Mouse (Mus musculus): ENCODE measurements at regions not wholly inside any gene's neighbourhood (a gene's known extent, or its start where the extent isn't known, plus 50 kb on each side); places are given as distances from the start of the nearest gene placed in this dataset.

- Histone ChIP-seq H3K4me1 (ENCODE audit: control insufficient read depth) (no peaks in the 10 kb centered on the region), H3K9me3 (ENCODE audit: control insufficient read depth, low read length) (no peaks in the 10 kb centered on the region), H3K27me3 (ENCODE audit: control insufficient read depth) (no peaks in the 10 kb centered on the region), H3K4me3 (replicated peaks) (no peak overlapping the region), H3K36me3 (ENCODE audit: control insufficient read depth) (no peaks in the 10 kb centered on the region)
- TF ChIP-seq GATA1 (IDR thresholded peaks at IDR 0.05; ENCODE audit: low read length) = no peak
- TF ChIP-seq TAL1 (IDR thresholded peaks at IDR 0.05; ENCODE audit: low read length) = no peak
These were observed 105.4 kb upstream of the Krr1 start for GRCm38 (mm10) chr10:111867102-111867501.

GRCm38 (mm10) chr10:111867538-111867937 is 104.9 kb upstream of the Krr1 start:
- no peak overlapping the region for H3K4me3 ChIP-seq (replicated peaks)
- H3K27me3 ChIP-seq (ENCODE audit: control insufficient read depth) = no peaks in the 10 kb centered on the region
- H3K4me1 ChIP-seq (ENCODE audit: control insufficient read depth) = no peaks in the 10 kb centered on the region
- TF ChIP-seq TAL1 (IDR thresholded peaks at IDR 0.05; ENCODE audit: low read length) (no peak), GATA1 (IDR thresholded peaks at IDR 0.05; ENCODE audit: low read length) (no peak)
- H3K36me3 ChIP-seq (ENCODE audit: control insufficient read depth) = no peaks in the 10 kb centered on the region
- H3K9me3 ChIP-seq (ENCODE audit: control insufficient read depth, low read length) = no peaks in the 10 kb centered on the region

- H3K4me1 ChIP-seq (ENCODE audit: control insufficient read depth) = no peaks in the 10 kb centered on the region
- TF ChIP-seq GATA1 (IDR thresholded peaks at IDR 0.05; ENCODE audit: low read length) (no peak), TAL1 (IDR thresholded peaks at IDR 0.05; ENCODE audit: low read length) (no peak)
- no peaks in the 10 kb centered on the region for H3K27me3 ChIP-seq (ENCODE audit: control insufficient read depth)
- H3K4me3 ChIP-seq (replicated peaks) = no peak overlapping the region
- H3K9me3 ChIP-seq (ENCODE audit: control insufficient read depth, low read length) = no peaks in the 10 kb centered on the region
- H3K36me3 ChIP-seq (ENCODE audit: control insufficient read depth) = no peaks in the 10 kb centered on the region
These were observed 92.1 kb upstream of the Krr1 start for GRCm38 (mm10) chr10:111880354-111880753.

- H3K27me3 ChIP-seq (ENCODE audit: control insufficient read depth) = no peaks in the 10 kb centered on the region
- H3K4me1 ChIP-seq (ENCODE audit: control insufficient read depth) = no peaks in the 10 kb centered on the region
- no peaks in the 10 kb centered on the region for H3K36me3 ChIP-seq (ENCODE audit: control insufficient read depth)
- H3K9me3 ChIP-seq (ENCODE audit: control insufficient read depth, low read length) = no peaks in the 10 kb centered on the region
- TF ChIP-seq TAL1 (IDR thresholded peaks at IDR 0.05; ENCODE audit: low read length) (no peak), GATA1 (IDR thresholded peaks at IDR 0.05; ENCODE audit: low read length) (no peak)
- no peak overlapping the region for H3K4me3 ChIP-seq (replicated peaks)
These were observed 90.9 kb upstream of the Krr1 start for GRCm38 (mm10) chr10:111881339-111882211.

DNA sequence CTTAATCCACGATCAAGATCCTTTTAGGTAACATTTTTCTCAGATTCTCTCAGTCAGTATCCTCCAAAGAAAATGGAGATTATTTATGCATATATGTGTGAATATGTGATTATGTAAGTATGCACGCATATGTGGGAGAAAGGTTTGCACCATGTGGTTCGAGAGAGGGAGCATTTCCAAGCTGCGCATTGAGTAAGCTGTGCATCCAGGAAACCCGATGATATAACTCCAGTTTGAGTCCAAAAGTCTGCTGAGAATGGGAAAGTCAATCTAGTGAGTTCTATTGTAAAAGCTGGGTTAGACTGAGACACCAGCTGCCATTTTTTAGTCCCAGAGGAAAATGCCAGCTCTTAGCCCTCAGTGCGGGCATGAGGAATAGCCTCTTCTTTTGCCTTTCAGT is 89.9 kb upstream of the Krr1 start:
- Histone ChIP-seq H3K27me3 (ENCODE audit: control insufficient read depth) (no peaks in the 10 kb centered on the region), H3K9me3 (ENCODE audit: control insufficient read depth, low read length) (no peaks in the 10 kb centered on the region)
- no peak for TF ChIP-seq GATA1 (IDR thresholded peaks at IDR 0.05; ENCODE audit: low read length)
- no peak for TF ChIP-seq TAL1 (IDR thresholded peaks at IDR 0.05; ENCODE audit: low read length)

DNA sequence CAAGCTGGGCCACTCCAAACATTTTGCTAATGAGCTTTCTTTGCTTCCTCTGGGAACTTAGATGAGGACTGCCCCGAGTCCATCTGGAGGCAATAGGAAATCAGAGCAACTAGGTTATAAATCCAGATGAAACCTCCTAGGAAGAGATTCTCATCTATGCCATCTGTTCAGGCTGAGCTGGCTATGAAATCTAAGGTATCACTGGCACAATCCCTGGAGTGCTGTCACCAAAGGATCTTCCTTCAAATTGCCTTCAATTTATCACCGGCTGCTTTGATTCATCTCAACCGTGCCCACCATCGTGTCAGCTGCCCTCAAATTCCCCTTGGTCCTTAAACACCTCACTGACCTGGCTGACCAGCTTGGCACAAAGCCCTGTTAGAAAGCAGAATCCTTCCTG is 87.8 kb upstream of the Krr1 start:
- no peaks in the 10 kb centered on the region for H3K9me3 ChIP-seq (ENCODE audit: control insufficient read depth, low read length)
- no peaks in the 10 kb centered on the region for H3K36me3 ChIP-seq (ENCODE audit: control insufficient read depth)
- TF ChIP-seq TAL1 (IDR thresholded peaks at IDR 0.05; ENCODE audit: low read length) (no peak), GATA1 (IDR thresholded peaks at IDR 0.05; ENCODE audit: low read length) (no peak)
- no peaks in the 10 kb centered on the region for H3K27me3 ChIP-seq (ENCODE audit: control insufficient read depth)
- H3K4me1 ChIP-seq (ENCODE audit: control insufficient read depth) = no peaks in the 10 kb centered on the region
- no peak overlapping the region for H3K4me3 ChIP-seq (replicated peaks)

More for the DNA sequence above, 89.9 kb upstream of the Krr1 start:
- no peaks in the 10 kb centered on the region for H3K36me3 ChIP-seq (ENCODE audit: control insufficient read depth)
- H3K4me1 ChIP-seq (ENCODE audit: control insufficient read depth) = no peaks in the 10 kb centered on the region
- H3K4me3 ChIP-seq (replicated peaks) = no peak overlapping the region

GRCm38 (mm10) chr10:111889111-111889510 is 83.4 kb upstream of the Krr1 start:
- no peaks in the 10 kb centered on the region for H3K36me3 ChIP-seq (ENCODE audit: control insufficient read depth)
- H3K4me3 ChIP-seq (replicated peaks) = no peak overlapping the region
- H3K4me1 ChIP-seq (ENCODE audit: control insufficient read depth) = no peaks in the 10 kb centered on the region
- H3K9me3 ChIP-seq (ENCODE audit: control insufficient read depth, low read length) = no peaks in the 10 kb centered on the region
- H3K27me3 ChIP-seq (ENCODE audit: control insufficient read depth) = no peaks in the 10 kb centered on the region
- TF ChIP-seq GATA1 (IDR thresholded peaks at IDR 0.05; ENCODE audit: low read length) (no peak), TAL1 (IDR thresholded peaks at IDR 0.05; ENCODE audit: low read length) (no peak)

DNA sequence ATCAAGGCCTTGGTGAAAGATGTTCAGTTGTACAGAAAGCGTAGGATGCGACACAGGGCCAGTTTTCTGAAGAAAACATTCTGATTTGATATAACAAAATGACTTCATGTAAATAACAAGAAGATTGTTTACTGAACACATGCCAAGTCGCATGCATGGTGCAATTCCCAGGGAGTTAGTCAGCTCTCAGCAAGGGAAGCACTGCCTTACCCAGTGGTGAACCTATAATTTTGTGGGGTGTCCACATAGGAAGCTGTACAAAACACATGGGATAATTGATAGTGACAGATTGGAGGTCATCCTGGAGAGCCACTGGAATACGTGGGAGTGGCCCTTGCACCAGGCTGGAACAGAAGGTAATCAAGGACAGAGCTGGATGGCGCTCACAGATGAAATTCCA is 79.0 kb upstream of the Krr1 start:
- Histone ChIP-seq H3K27me3 (ENCODE audit: control insufficient read depth) (no peaks in the 10 kb centered on the region), H3K4me1 (ENCODE audit: control insufficient read depth) (no peaks in the 10 kb centered on the region), H3K4me3 (replicated peaks) (no peak overlapping the region), H3K36me3 (ENCODE audit: control insufficient read depth) (no peaks in the 10 kb centered on the region), H3K9me3 (ENCODE audit: control insufficient read depth, low read length) (no peaks in the 10 kb centered on the region)
- TF ChIP-seq GATA1 (IDR thresholded peaks at IDR 0.05; ENCODE audit: low read length) (no peak), TAL1 (IDR thresholded peaks at IDR 0.05; ENCODE audit: low read length) (no peak)

- TF ChIP-seq TAL1 (IDR thresholded peaks at IDR 0.05; ENCODE audit: low read length) = no peak
- no peak for TF ChIP-seq GATA1 (IDR thresholded peaks at IDR 0.05; ENCODE audit: low read length)
- Histone ChIP-seq H3K27me3 (ENCODE audit: control insufficient read depth) (no peaks in the 10 kb centered on the region), H3K4me3 (replicated peaks) (no peak overlapping the region)
These were observed 78.5 kb upstream of the Krr1 start for GRCm38 (mm10) chr10:111893941-111894340.

More at GRCm38 (mm10) chr10:111893941-111894340, 78.5 kb upstream of the Krr1 start:
- Histone ChIP-seq H3K9me3 (ENCODE audit: control insufficient read depth, low read length) (no peaks in the 10 kb centered on the region), H3K36me3 (ENCODE audit: control insufficient read depth) (no peaks in the 10 kb centered on the region), H3K4me1 (ENCODE audit: control insufficient read depth) (no peaks in the 10 kb centered on the region)
